Mouse (Mus musculus): ENCODE data around the gene Kat6b. TPM values are rescaled to one million over a fixed set of nuclear protein-coding genes. Genes with fewer than 3 reads are reported as not detected.

Kat6b gene
- total and polyA plus RNA-seq, 3 experiments = 2.3 to 10.9 (median 8.0) TPM

DNA sequence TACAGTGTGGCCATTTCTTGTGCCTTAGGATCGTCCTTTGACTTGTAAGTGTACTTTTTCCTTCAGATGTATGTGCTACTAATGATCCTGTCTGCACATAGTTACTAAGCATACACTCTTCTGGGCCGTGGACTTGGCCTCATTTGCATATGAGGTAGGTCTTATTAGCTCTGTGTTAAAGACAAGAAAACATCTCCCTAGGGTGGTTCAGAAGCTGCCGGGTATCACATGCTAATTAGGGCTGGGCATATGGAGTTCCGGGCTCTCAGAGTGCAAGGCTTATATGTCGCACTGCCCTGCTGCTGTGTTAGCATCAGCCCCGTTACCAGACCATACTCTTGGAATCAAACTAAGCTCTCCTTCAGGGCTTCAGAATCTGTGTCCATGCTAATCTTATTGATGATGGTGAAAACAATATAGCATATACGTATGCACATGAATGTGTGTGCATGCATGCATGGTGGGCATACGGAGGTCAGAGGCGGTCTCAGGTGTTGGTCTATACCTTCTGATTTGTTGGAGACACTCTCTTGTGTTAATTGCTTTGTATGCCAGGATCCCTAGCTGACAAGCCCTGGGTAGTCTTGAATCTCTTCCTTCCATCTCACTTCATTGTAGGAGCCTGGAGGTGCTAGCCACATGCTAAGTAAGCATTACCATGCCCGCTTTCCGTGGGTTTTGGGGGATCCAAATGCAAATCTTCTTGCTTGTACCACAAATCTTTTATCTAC is 53.5 kb downstream of the Kat6b start:
- Histone ChIP-seq H3K27me3 (replicated peaks) (no peaks in the 10 kb centered on the region), H3K79me2 (replicated peaks; ENCODE audit: control insufficient read depth, extremely low read depth, insufficient read depth, poor library complexity, severe bottlenecking) (peaks cover 3% of the 10 kb centered on the region; the same call in 1 of the 2 replicates), H3K9ac (ENCODE audit: insufficient read depth, low read depth) (no peak overlapping the region), H3K27ac (ENCODE audit: insufficient read depth, low read depth) (0 out of 2 replicates have a peak overlapping the region, but pooled peaks have one; percentile 12), H3K4me2 (ENCODE audit: insufficient read depth, low read depth, poor library complexity, severe bottlenecking) (peak overlapping the region; percentile 46), H3K4me3 (replicated peaks in 1 of 3; ENCODE audit: low read depth in 2 of 3, low read length in 2 of 3, poor library complexity in 1 of 3) (no peak overlapping the region), H3K9me3 (replicated peaks; ENCODE audit: low read length) (no peaks in the 10 kb centered on the region), H3K36me3 (replicated peaks in 1 of 2; ENCODE audit: control insufficient read depth in 1 of 2, insufficient read depth in 1 of 2, low read length in 1 of 2) (peaks cover 0 to 11% of the 10 kb centered on the region in 2 experiments), H3K4me1 (ENCODE audit: control insufficient read depth in 1 of 2, insufficient read depth in 2 of 2) (peaks cover 21 to 38% of the 10 kb centered on the region in 2 experiments)
- in situ Hi-C loops (cut with MboI; ENCODE audit: low pct_ligation_motif_present, low pct_unique_long_range_greater_than_20kb, low sequenced_read_pairs) (loop anchor here (10.0 kb wide), 1 partner anchor 70 kb away; no protein-coding TSS in a partner anchor), dilution Hi-C loops (cut with MboI; ENCODE audit: extremely low pct_ligation_motif_present, extremely low pct_unique_long_range_greater_than_20kb, low sequenced_read_pairs) (no loop called here)
- peak; percentile 45 for DNase-seq (ENCODE audit: extremely low read depth)
- TF ChIP-seq JUND (conservative IDR thresholded peaks at IDR 0.05; ENCODE audit: low read depth, low read length) (no peak), MAZ (IDR thresholded peaks at IDR 0.05; ENCODE audit: low read depth, low read length) (no peak), JUN (IDR thresholded peaks at IDR 0.05; ENCODE audit: insufficient read depth, low read depth, low read length) (no peak), ZKSCAN1 (IDR thresholded peaks at IDR 0.05; ENCODE audit: borderline replicate concordance, low read depth, low read length) (no peak), RAD21 (IDR thresholded peaks at IDR 0.05; ENCODE audit: low read depth, low read length) (no peak), NELFE (IDR thresholded peaks at IDR 0.05; ENCODE audit: low read depth, low read length) (no peak), KAT2A (IDR thresholded peaks at IDR 0.05; ENCODE audit: insufficient replicate concordance, low read length) (no peak), ZNF384 (IDR thresholded peaks at IDR 0.05; ENCODE audit: low read depth, low read length) (no peak), USF2 (conservative IDR thresholded peaks at IDR 0.05; ENCODE audit: low read depth, low read length) (no peak), TCF12 (IDR thresholded peaks at IDR 0.05; ENCODE audit: low read depth, low read length) (no peak), GABPA (IDR thresholded peaks at IDR 0.05; ENCODE audit: insufficient replicate concordance, low read depth, low read length) (no peak), CTCF (conservative IDR thresholded peaks at IDR 0.05 in 1 of 2, IDR thresholded peaks at IDR 0.05 in 1 of 2; ENCODE audit: low read depth in 2 of 2, low read length in 2 of 2) (no peak), ZC3H11A (IDR thresholded peaks at IDR 0.05; ENCODE audit: low read depth, low read length) (no peak)

DNA sequence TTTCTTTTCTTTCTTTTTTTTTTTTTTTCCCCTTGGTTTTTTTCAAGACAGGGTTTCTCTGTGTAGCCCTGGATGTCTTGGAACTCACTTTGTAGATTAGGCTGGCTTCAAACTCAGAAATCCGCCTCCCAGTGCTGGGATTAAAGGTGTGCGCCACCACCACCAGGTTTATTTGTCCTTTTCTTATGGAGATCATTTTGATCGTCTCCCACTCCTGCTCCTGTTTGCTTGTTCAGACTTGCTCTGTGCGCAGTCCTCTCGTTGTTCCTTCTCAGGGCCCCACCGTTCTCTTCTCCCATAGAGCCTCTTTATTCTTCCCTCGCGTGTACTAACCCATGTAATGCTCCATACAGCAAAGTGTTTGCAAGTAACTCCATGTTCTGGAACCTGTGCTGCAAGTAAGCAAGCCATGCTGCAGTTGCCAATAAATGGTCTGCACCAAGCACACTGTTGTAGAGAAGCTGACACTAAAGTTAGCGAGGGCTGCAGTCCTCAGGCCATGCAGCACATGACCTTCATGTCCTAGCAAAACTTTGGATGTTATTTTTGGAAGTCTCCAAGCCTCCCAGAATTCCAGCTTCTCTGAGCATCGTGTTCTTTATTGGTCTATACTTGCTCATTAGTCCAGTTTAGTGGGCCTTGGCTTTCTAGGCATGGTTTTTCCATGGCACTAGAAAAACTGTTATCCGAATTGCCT is 55.4 kb downstream of the Kat6b start:
- TF ChIP-seq SMC3 (IDR thresholded peaks at IDR 0.05; ENCODE audit: low read depth, low read length) = no peak
- no peak for TF ChIP-seq EP300 (IDR thresholded peaks at IDR 0.05; ENCODE audit: low read length)
- TF ChIP-seq RCOR1 (conservative IDR thresholded peaks at IDR 0.05; ENCODE audit: low read depth, low read length) = no peak
- no peak for TF ChIP-seq TBP (conservative IDR thresholded peaks at IDR 0.05; ENCODE audit: low read depth, low read length)
- no peak for TF ChIP-seq ETS1 (conservative IDR thresholded peaks at IDR 0.05; ENCODE audit: low read depth, low read length)
- no peak for TF ChIP-seq HCFC1 (IDR thresholded peaks at IDR 0.05; ENCODE audit: low read depth, low read length)
- TF ChIP-seq MEF2A (IDR thresholded peaks at IDR 0.05; ENCODE audit: borderline replicate concordance, low read depth, low read length) = no peak
- no peak for TF ChIP-seq MAZ (IDR thresholded peaks at IDR 0.05; ENCODE audit: low read depth, low read length)
- no peak for TF ChIP-seq CHD1 (IDR thresholded peaks at IDR 0.05; ENCODE audit: low read depth, low read length)
- no peak for TF ChIP-seq E2F4 (IDR thresholded peaks at IDR 0.05; ENCODE audit: insufficient replicate concordance, low read depth, low read length)
- no peak for TF ChIP-seq MAFK (IDR thresholded peaks at IDR 0.05; ENCODE audit: insufficient replicate concordance, low read length)
- TF ChIP-seq ZMIZ1 (IDR thresholded peaks at IDR 0.05; ENCODE audit: low read depth, low read length) = no peak
- TF ChIP-seq JUN (IDR thresholded peaks at IDR 0.05; ENCODE audit: insufficient read depth, low read depth, low read length) = no peak
- no peak for TF ChIP-seq POLR2A (IDR thresholded peaks at IDR 0.05; ENCODE audit: low read depth, low read length)
- Histone ChIP-seq H3K36me3 (replicated peaks in 1 of 2; ENCODE audit: control insufficient read depth in 1 of 2, insufficient read depth in 1 of 2, low read length in 1 of 2) (peaks cover 0 to 13% of the 10 kb centered on the region in 2 experiments), H3K27me3 (replicated peaks) (no peaks in the 10 kb centered on the region), H3K4me3 (replicated peaks in 1 of 3; ENCODE audit: low read depth in 2 of 3, low read length in 2 of 3, poor library complexity in 1 of 3) (no peak overlapping the region), H3K4me1 (ENCODE audit: control insufficient read depth in 1 of 2, insufficient read depth in 2 of 2) (peaks cover 21 to 38% of the 10 kb centered on the region in 2 experiments), H3K9ac (ENCODE audit: insufficient read depth, low read depth) (no peak overlapping the region), H3K27ac (ENCODE audit: insufficient read depth, low read depth) (no peak overlapping the region), H3K9me3 (replicated peaks; ENCODE audit: low read length) (no peaks in the 10 kb centered on the region), H3K79me2 (replicated peaks; ENCODE audit: control insufficient read depth, extremely low read depth, insufficient read depth, poor library complexity, severe bottlenecking) (no peaks in the 10 kb centered on the region; the same call in 1 of the 2 replicates), H3K4me2 (ENCODE audit: insufficient read depth, low read depth, poor library complexity, severe bottlenecking) (no peak overlapping the region)
- in situ Hi-C loops (cut with MboI; ENCODE audit: low pct_ligation_motif_present, low pct_unique_long_range_greater_than_20kb, low sequenced_read_pairs) = loop anchor here (10.0 kb wide), 1 partner anchor 68 kb away; no protein-coding TSS in a partner anchor
- no peak for DNase-seq (ENCODE audit: extremely low read depth)
- dilution Hi-C loops (cut with MboI; ENCODE audit: extremely low pct_ligation_motif_present, extremely low pct_unique_long_range_greater_than_20kb, low sequenced_read_pairs) = no loop called here

All from CH12.LX (cell line).